Mouse (Mus musculus) thymus, adult 2 months (tissue): Measurements from ENCODE around the gene Sec16a. TPM values are rescaled to one million over a fixed set of nuclear protein-coding genes. Genes with fewer than 3 reads are reported as not detected.

Experiments
- DNase-seq: peaks from one replicate; pipeline ENCODE4 v3.0.0; 2021
- H3K27ac ChIP-seq: fragments of 200-500 bp; 2 replicates; pipeline ENCODE4 v1.5.1; 2012; ENCODE audit warnings: low read length, control low read depth; ENCODE audit not compliant: control insufficient read depth, insufficient read depth
- H3K27me3 ChIP-seq: fragments of 200-500 bp; 2 replicates; pipeline ENCODE4 v1.6.1; 2012; ENCODE audit warnings: mild to moderate bottlenecking, low read length, moderate library complexity, mixed read lengths; ENCODE audit not compliant: control insufficient read depth, insufficient read depth
- H3K36me3 ChIP-seq: fragments of 200-500 bp; 2 replicates; pipeline ENCODE4 v1.6.1; 2012; ENCODE audit warnings: mild to moderate bottlenecking, low read length, moderate library complexity; ENCODE audit not compliant: control insufficient read depth, insufficient read depth
- H3K4me1 ChIP-seq: fragments of 200-500 bp; replicated peaks from 2 replicates; pipeline ENCODE4 v1.6.1; 2012; ENCODE audit warnings: low read length; ENCODE audit not compliant: control insufficient read depth, insufficient read depth
- H3K4me3 ChIP-seq: fragments of 200-500 bp; 2 replicates; pipeline ENCODE4 v1.5.1; 2012; ENCODE audit warnings: mild to moderate bottlenecking, low read length, control low read depth, moderate library complexity; ENCODE audit not compliant: control insufficient read depth, insufficient read depth
- CTCF ChIP-seq: fragments of 200-500 bp; IDR thresholded peaks from 2 replicates; pipeline ENCODE4 v1.5.1; 2012; ENCODE audit warnings: mild to moderate bottlenecking, control low read depth, low read length, moderate library complexity, borderline replicate concordance; ENCODE audit not compliant: control insufficient read depth, poor library complexity, insufficient read depth; ENCODE audit errors: extremely low read depth
- POLR2A ChIP-seq: fragments of 200-500 bp; IDR thresholded peaks from 2 replicates; pipeline ENCODE4 v1.6.1; 2012; ENCODE audit warnings: mild to moderate bottlenecking, low read length, control low read depth, moderate library complexity; ENCODE audit not compliant: control insufficient read depth, poor library complexity, insufficient read depth; ENCODE audit errors: extremely low read depth
- WGBS: fragments of 180-500 bp; shearing (Covaris S2); methylation state at CpG from one replicate; pipeline ENCODE4 v1.1.7; 2018; 5-methylcytosine and 5-hydroxymethylcytosine counted together
- polyA plus RNA-seq: library from polyadenylated mRNA; depleted of rRNA; stranded (reverse); fragments of >200 nt; gene quantifications from 2 replicates; pipeline ENCODE4 v1.2.3, GENCODE M21; 2012

Sec16a gene
- polyA plus RNA-seq, 1 experiment = 129 TPM

GRCm38 (mm10) chr2:26483230-26483869 lies 38.3 kb upstream of the Sec16a start:
- 46% methylated on average over 13 of the region's 13 CpGs for WGBS
- Histone ChIP-seq H3K27me3 (no peaks in the 10 kb centered on the region), H3K36me3 (peaks cover 36% of the 10 kb centered on the region), H3K4me1 (peaks cover 30% of the 10 kb centered on the region), H3K27ac (no peak overlapping the region), H3K4me3 (no peak overlapping the region)
- DNase-seq = no peak
- no peak for TF ChIP-seq CTCF
- no peak for TF ChIP-seq POLR2A

GRCm38 (mm10) chr2:26482824-26483223 lies 37.8 kb upstream of the Sec16a start:
- Histone ChIP-seq H3K4me1 (peaks cover 24% of the 10 kb centered on the region), H3K27ac (no peak overlapping the region), H3K36me3 (peaks cover 41% of the 10 kb centered on the region), H3K4me3 (no peak overlapping the region), H3K27me3 (no peaks in the 10 kb centered on the region)
- TF ChIP-seq CTCF = no peak
- no peak for TF ChIP-seq POLR2A
- 88% methylated on average over 3 of the region's 3 CpGs for WGBS
- DNase-seq = no peak

- Histone ChIP-seq H3K27me3 (no peaks in the 10 kb centered on the region), H3K4me1 (peaks cover 15% of the 10 kb centered on the region), H3K27ac (no peak overlapping the region), H3K36me3 (peaks cover 50% of the 10 kb centered on the region), H3K4me3 (no peak overlapping the region)
- DNase-seq = no peak
- TF ChIP-seq CTCF (no peak), POLR2A (no peak)
- 92% methylated on average over 10 of the region's 10 CpGs for WGBS
These were observed 36.9 kb upstream of the Sec16a start for GRCm38 (mm10) chr2:26481724-26482495.

- no peaks in the 10 kb centered on the region for H3K27me3 ChIP-seq
- no peak overlapping the region for H3K4me3 ChIP-seq
- TF ChIP-seq POLR2A (no peak), CTCF (no peak)
- peaks cover 60% of the 10 kb centered on the region for H3K36me3 ChIP-seq
- no peak for DNase-seq
- no peak overlapping the region for H3K27ac ChIP-seq
- H3K4me1 ChIP-seq = peaks cover 5% of the 10 kb centered on the region; the same call in 1 of the 2 replicates
- 94% methylated on average over 12 of the region's 12 CpGs for WGBS
These were observed 35.9 kb upstream of the Sec16a start for GRCm38 (mm10) chr2:26480911-26481310.

GRCm38 (mm10) chr2:26478685-26479205 lies 33.7 kb upstream of the Sec16a start:
- no peak for DNase-seq
- H3K4me1 ChIP-seq = peaks cover 5% of the 10 kb centered on the region; the same call in 1 of the 2 replicates
- no peaks in the 10 kb centered on the region for H3K27me3 ChIP-seq
- H3K36me3 ChIP-seq = peaks cover 76% of the 10 kb centered on the region
- no peak overlapping the region for H3K4me3 ChIP-seq
- H3K27ac ChIP-seq = no peak overlapping the region
- WGBS = 90% methylated on average over 2 of the region's 2 CpGs
- TF ChIP-seq POLR2A (no peak), CTCF (no peak)

- Histone ChIP-seq H3K4me3 (no peak overlapping the region), H3K4me1 (peaks cover under 1% of the 10 kb centered on the region; the same call in 1 of the 2 replicates), H3K27ac (no peak overlapping the region), H3K27me3 (no peaks in the 10 kb centered on the region), H3K36me3 (peaks cover 83% of the 10 kb centered on the region)
- 97% methylated on average over 7 of the region's 7 CpGs for WGBS
- no peak for DNase-seq
- no peak for TF ChIP-seq CTCF
- no peak for TF ChIP-seq POLR2A
These were observed 32.9 kb upstream of the Sec16a start for GRCm38 (mm10) chr2:26477911-26478310.
